Mouse (Mus musculus): Measurements from ENCODE around the gene Gzmk.
"Not testable (repeated sequence)": the region's sequence is repeated elsewhere in the genome, so short reads cannot be mapped to it uniquely, and the experiment has no call there.

Gzmk gene

DNA sequence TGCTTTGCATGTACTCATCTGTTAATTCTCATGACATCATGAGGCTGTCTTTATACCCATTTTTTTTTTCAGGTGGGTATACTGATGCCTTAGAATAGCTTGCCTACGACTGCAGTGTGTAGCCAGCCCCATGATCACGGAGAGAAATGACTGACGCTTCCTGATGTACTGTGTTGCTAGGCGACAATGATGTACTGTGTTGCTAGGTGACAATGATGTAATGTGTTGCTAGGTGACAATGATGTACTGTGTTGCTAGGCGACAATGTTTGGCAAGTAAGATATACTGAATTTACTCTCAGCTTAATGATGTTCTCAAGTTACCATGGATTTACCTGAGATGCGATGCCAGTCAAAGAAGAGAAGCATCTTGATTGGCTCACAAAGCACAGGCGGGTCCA lies at the start of gene Gzmk:
Gene Gzmk, minus strand, starts transcription at position 98 of the 400 bp plus-strand sequence.
- peak; percentile 17 for DNase-seq (ENCODE audit: extremely low spot score, low spot score)

DNA sequence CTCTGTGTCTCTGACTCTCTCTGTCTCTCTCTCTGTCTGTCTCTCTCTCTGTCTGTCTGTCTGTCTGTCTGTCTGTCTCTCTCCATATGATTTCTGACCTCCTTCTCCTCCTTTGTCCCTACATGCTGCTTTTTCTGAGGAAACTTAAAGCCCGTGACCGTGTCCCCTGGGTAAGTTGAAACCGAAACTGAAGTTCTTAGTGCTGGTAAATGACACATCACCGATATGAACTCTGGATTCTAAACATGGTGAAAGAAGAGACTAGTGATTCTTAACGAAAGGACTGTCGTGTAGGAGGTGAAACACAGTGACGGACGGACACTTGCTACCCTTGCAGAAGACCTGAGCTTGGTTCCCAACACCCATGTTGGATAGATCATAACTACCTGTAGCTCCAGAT lies 45.5 kb upstream of the Gzmk start:
- no peak for DNase-seq (ENCODE audit: extremely low spot score, low spot score)

DNA sequence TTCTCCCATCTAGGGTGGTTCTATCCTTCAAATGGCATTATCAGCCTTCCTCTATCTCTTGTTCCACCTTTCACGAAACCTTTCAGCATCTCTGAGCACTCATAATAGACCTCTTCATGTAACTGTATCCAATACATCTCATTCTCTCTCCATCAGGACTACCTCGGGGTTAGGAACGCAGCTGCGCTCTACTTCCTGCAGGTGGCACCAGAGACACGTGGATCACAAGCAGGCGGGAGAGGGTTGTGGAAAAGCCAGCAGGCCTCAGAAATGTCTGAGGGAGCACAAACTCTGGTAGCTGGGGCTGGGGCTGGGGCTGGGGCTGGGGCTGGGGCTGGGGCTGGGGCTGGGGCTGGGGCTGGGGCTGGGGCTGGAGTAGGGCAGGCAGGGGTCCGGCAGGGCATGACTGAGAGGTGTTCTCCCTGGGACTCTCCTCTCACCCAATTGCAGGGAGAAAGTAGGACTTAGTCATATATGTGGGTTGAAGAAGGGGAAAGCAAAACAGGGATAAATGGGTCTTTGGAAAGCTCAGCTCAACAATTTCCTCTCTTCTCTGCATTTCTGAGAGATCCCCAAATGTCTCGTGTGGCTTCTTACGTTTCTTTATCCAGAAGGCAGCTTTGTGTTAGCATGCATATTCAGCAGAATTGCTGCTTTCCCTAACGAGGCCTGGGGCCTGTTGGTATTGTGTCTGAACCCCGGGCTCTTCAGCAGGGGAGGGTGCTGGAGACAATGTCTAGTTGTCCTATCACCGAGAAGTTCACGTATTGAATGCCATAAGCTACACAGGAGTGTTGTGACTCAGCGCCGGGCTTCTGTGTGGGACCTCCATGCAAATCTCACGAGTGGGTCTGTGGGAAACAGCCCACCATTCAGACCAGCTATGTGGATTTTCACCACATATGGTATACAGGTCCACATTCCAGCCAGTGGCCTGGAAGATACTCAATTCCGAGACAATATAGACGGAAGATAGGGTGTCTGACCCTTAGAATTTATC lies 44.4 kb upstream of the Gzmk start:
- peak; percentile 81 for DNase-seq (ENCODE audit: extremely low spot score, low spot score)

GRCm38 (mm10) chr13:113267204-113267603 lies 41.5 kb upstream of the Gzmk start:
- DNase-seq (ENCODE audit: extremely low spot score, low spot score): no peak

DNA sequence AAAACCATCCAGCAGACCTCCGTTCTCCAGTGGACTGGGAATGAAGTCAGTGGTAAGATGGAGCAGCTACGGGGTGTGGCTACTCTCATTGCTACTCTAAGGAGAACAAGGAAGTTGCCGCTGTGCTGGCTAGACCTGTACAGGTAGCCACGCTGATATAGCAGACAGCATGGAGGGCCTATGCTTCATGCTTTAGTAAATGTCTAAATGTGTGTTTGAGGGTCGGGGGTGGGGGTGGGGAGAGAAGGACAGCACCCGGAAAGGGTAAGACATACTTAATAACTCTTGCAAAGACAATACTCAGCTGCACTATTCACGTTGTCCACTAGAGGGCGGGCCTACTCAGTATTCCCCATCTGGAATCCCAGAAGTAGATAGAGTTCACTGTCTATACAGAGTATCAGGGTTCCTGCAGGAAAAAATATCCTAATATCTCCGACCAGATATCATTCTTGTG lies 40.8 kb upstream of the Gzmk start:
- peak; percentile 85 for DNase-seq (ENCODE audit: extremely low spot score, low spot score)

DNA sequence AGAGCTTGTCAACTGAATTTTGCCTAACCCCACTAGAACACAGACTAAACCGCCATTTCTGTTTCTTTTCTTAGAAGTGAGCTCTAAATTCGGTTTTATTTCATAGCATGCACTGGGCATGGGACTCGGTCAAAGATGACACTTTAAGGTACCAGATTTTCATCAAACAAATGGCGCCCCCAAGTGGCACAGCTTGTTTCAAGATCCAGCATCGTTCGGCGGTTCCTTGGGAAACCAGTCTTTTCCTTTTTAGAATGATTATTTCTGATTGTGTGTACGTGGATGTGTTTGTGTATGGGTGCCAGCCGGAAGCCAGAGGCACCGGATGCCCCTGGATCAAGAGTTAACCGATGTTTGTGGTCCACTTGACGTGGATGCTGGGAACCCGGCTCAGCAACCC lies 39.5 kb upstream of the Gzmk start:
- DNase-seq (ENCODE audit: extremely low spot score, low spot score): peak; percentile 62

DNA sequence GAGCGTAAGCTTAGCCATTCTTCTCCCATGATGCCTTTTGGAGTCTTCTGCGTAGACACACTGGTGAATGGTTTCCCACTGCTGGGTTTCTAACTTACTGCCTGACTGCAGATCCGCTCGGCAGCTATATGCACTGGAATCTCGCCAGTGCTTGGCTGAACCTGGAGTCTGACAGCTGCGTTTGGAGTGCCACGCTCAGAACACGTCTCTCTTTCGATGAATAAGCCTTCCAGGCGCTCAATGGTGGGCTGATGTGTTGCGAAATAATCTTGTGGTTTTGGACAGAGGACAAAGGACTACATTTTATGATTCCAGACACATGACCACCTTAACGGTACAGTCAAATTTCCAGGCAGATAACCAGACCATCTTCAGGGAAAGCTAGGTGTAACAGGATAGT lies 37.1 kb upstream of the Gzmk start:
- DNase-seq (ENCODE audit: extremely low spot score, low spot score): no peak

DNA sequence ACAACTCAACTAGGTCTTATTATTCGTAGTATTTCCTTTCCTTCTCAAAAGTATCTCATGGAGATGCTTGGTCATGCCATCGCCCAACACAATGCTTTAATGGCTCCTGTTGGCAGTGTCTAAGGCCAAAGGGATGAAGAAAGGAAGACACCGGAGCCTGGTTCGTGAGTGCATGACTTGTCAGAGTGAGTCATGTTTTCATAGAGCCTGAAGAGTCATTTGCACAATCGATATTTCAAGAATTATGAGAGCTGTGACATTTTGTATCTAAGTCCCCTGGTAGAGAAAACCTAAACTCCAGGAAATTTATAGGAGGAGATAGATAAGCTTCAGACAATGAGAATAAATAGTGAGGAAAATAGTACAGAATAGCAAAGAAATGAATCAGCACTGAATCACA lies 33.5 kb upstream of the Gzmk start:
- no peak for DNase-seq (ENCODE audit: extremely low spot score, low spot score)

DNA sequence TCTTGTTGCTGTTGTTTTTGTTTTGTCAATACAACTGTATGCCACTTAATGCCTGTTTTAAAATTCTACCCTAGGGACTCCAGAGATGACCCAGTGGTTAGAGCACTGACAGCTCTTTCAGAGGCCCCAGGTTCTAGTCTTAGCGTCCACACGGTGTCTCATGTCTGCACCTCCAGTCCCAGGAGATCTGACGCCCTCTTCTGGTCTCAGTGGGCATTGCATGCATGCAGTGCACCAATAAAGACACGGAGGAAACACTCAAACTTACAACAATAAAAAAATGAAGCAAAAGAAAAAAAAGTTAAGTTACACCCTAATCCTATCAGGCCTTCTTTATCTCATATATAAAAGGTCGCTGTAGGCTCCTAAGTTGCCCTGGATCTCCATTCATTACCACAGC lies 31.5 kb upstream of the Gzmk start:
- no peak for DNase-seq (ENCODE audit: extremely low spot score, low spot score)

DNA sequence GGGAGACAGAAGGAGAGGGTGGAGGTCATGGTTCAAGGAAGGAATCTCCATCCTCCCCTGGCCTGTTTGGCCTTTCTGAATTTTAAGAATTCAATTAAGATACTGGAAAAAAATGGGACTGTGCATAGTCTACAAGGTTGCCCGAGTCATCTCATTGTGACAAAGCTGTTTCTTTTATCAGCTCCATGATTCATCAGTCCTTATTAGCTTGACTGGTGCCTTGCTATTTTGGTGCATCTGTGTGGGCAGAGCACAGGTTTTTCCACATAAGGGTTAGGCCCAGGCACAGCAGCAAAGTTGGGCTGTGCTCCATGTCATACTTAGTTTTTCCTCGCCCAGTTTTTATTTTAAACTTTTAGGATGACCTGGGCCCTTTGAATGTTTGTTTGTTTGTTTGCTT lies 31.1 kb upstream of the Gzmk start:
- DNase-seq (ENCODE audit: extremely low spot score, low spot score): no peak

GRCm38 (mm10) chr13:113252580-113252979 lies 26.9 kb upstream of the Gzmk start:
- not testable (repeated sequence) for DNase-seq (ENCODE audit: extremely low spot score, low spot score)

DNA sequence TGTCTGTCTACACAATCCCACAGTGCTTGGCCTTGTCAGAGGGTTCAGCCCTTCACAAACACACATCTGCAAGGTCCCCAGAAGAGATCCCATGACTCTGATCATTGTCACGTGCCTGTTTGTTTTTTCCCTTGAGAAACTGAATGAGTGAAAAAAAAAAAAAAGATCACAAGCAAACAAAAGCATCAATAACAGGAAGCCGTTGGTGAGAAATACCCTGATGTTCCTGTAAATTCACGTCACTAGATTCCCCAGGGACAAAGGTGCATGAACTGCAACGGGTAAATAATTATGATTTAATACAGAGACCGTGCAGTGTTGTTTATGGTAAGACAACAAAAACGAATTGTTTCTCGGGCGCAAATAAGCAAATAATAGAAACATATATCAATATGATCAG lies 19.3 kb upstream of the Gzmk start:
- DNase-seq (ENCODE audit: extremely low spot score, low spot score): no peak

DNA sequence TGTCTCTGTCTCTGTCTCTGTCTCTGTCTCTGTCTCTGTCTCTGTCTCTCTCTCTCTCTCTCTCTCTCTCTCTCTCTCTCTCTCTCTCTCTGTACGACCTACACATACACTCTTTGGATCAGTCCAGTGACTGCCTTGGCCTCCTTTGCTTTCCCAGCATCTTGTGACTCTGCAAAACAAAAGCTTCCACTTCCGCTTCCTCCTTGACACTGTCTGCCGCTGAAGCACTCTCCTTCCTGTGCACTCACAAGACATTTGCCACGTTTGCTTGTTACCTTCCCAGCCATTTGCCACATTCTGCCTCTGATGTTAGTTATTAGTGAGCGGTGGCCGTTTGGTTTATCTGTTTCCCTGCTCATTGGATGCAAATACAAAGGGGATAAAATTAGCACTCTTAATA lies 16.4 kb upstream of the Gzmk start:
- no peak for DNase-seq (ENCODE audit: extremely low spot score, low spot score)

DNA sequence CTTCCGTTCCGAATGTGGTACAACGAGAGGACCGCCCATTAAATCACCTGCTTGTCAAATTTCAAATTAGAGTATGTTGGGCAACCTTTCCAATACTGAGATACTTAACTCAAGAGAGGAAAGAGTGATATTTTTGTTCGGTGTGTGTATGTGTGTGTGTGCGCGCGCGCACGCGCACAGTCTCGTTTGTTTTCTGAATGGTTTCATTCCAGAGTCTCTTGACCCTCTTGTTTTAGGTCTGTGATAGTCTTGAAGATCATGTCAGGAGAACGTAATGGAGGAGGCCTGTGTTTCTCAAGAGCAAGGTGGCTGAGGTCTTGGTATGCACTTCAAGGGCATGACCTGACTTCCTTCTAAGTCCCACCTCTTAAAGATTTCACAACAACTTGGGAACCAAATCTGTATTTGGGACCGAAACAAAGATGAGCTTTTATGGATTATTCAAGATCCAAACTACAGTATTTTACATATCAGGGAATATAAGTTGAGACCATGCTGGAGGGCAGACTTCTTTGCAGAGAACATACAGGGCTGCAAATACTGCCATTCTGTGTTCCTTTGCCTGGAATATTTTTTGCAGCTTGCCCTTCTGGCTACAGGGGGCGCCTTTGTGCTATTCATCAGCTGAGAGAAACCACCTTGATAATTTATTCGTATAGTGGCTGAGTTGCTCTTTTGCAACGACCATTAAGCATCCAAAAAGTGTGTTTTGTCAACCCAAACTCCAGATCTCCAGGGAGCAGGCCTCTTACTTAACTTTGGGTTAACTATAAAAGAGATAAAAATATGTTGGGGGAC lies 2.2 kb upstream of the Gzmk start:
- DNase-seq (ENCODE audit: extremely low spot score, low spot score): no peak

- DNase-seq (ENCODE audit: extremely low spot score, low spot score): no peak
These were observed 1.4 kb upstream of the Gzmk start for GRCm38 (mm10) chr13:113227076-113227475.

GRCm38 (mm10) chr13:113224105-113224504 lies 1.6 kb downstream of the Gzmk start:
- no peak for DNase-seq (ENCODE audit: extremely low spot score, low spot score)

GRCm38 (mm10) chr13:113221851-113222250 lies 3.9 kb downstream of the Gzmk start:
- DNase-seq (ENCODE audit: extremely low spot score, low spot score): no peak

DNA sequence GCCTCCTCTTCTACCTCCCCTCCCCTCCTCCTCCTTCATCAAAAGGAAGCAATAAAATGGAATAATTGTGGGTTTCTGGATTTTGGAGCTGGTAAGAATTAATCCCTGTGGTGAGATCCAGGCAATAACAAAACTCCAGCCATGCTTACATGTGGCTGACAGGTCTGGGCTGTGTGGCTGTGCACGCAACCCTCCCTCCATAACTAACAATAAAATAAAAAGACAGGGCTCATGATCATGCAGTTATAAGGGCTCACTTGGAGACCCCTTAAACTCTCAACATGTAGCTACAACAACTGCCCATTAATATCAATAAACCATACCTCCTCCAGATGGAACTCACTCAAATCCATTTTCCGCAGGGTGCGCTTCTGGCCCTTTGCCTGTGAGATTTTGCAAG lies 11.8 kb downstream of the Gzmk start:
- DNase-seq (ENCODE audit: extremely low spot score, low spot score): no peak

DNA sequence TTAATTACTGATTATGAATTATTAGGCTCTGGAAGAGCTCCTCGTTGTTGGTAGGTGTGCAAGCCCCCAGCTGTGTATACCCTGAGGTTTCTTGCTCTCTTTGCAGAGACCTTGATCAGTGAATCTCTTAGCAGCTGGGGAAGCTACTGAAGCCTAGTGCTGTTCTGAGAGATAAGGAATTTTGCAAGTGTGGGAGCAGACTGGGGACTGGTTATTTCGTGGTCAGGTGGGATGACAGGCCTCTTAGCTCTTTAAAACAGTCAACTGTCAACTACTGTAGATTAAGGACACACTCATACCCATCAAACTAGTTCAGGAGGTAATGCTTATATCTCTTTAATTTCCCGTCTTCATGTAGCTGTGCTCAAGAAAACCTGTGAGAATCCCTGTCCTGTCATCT lies 13.3 kb downstream of the Gzmk start:
- no peak for DNase-seq (ENCODE audit: extremely low spot score, low spot score)

- no peak for DNase-seq (ENCODE audit: extremely low spot score, low spot score)
These were observed 14.4 kb downstream of the Gzmk start for GRCm38 (mm10) chr13:113211345-113211744.

DNA sequence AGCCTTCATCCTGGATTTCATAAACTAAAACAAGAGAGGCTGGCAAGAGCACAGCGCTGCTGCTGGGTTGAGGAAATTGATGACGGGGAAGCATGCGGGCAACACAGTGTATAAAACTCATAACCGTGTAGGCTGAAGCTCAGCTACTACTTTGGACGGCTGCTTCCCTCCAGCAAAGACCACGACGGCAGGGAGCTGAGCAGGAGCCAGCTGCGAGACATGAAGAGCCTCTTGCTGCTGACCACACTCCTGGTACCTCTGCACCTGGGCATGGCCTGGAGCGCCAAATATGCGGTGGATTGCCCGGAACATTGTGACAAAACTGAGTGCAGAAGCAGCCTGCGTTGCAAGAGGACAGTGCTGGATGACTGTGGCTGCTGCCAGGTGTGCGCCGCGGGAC lies 16.1 kb downstream of the Gzmk start, which contains the start of gene Esm1:
Gene Esm1, plus strand, starts transcription at position 36 of the 400 bp plus-strand sequence.
- DNase-seq (ENCODE audit: extremely low spot score, low spot score): peak; percentile 17

- DNase-seq (ENCODE audit: extremely low spot score, low spot score): no peak
These were observed 20.4 kb downstream of the Gzmk start for GRCm38 (mm10) chr13:113205346-113205745.
